Mouse (Mus musculus): ENCODE data around the gene Ints5. TPM values are rescaled to one million over a fixed set of nuclear protein-coding genes. Genes with fewer than 3 reads are reported as not detected.
A peak's percentile ranks its signal among the peaks of the same experiment; 100 is the strongest.
"Not testable (repeated sequence)": the region's sequence is repeated elsewhere in the genome, so short reads cannot be mapped to it uniquely, and the experiment has no call there.

The Ints5 gene
- polyA plus RNA-seq (2015; fragmentation: Nextera tagmentation; extraction: Ambion mirVana) = 31.0 and 35.4 TPM in 2 replicates

DNA sequence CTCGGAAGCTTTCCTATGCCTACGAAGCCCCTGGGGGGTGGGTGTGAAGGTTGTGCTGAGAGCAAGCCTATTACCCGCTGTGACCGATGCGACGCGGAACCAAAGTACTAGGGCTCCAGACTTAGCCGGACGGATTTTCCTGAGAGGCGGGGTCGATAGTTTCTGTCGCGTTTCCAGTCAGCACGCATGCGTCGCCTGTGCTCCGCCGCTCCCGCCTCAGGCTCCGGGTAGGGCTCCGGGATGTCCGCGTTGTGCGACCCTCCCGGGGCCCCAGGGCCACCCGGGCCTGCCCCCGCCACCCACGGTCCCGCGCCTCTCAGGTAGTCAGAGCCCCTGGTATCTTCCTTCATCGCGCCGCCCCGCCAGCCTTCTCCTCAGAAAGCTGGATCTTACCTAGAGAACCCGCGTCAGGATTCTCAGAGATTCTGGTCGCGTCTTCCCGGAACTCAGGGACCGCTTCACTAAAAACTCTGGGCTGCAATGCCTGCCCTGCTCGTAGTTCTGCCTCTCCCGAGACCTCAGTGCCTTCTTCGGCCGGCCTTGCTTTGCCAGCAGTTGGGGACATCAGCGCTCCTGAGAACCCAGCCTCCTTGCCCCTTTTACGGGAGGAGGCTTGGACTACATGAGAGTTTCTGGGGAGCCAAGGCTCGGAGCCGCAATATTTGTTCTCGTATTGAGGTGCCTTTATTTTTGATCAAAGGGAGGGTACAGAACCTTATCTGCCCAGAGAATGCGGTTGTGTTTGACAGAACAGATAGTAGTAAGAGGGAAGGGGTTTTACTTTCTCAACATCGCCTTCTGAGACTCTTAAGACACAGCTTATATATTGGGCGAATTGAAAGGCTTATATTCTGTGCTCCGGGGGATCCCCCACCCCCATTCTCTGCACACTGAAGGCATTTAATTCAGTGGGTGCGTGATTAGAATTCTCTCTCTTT is at the start of gene Ints5:
Ints5 (plus strand) TSS at position 177 of the 938 bp plus-strand sequence.
- peak within 1 kb of the TSS; percentile 85 for H3K27ac ChIP-seq (replicated peaks)

DNA sequence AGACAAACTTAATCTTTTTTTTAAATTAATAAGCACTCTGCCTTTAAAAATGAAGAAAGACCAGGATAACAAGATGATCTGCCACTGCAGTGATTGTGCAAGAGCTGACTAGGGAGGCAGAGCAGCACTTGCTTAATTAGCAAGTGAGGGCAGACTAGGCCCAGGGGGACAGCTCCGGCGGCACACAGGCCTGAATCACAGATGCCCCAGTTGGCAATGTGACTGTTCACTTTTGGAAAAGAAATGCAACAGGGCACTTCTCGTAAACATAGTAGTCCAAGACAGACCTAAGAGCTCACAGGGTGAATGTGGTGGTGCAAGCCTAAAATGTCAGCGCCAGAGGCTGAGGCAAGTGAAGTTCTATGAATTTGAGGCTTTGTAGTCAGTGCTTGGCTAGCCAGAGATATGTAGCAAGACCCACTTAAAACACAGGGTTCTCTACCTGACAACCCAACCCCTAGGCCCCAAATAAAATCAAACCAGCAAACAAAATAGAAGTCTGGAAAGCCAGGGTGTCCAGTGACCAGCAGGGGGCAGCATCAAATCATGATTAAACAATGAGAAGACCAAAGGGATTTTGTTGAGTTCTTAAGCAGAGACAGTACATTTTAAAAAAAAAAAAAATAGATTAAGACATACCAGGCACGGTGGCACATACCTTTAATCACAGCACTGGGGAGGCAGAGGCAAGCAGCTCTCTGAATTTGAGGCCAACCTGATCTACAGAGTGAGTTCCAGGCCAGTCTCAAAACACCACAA is 48.3 kb upstream of the Ints5 start:
- Histone ChIP-seq H3K9ac (replicated peaks) (no peak overlapping the region), H3K36me3 (peaks cover 47% of the 10 kb centered on the region), H3K4me2 (no peak overlapping the region), H3K9me3 (replicated peaks) (no peaks in the 10 kb centered on the region), H3K27ac (replicated peaks) (no peak overlapping the region), H3K27me3 (replicated peaks) (no peaks in the 10 kb centered on the region), H3K4me1 (peaks cover 38% of the 10 kb centered on the region), H3K4me3 (replicated peaks) (no peak overlapping the region)
- no peak for ATAC-seq (ENCODE audit: low FRiP score)
- 54% methylated on average over 5 of the region's 5 CpGs for WGBS

More for the DNA sequence above, at the start of gene Ints5:
- Histone ChIP-seq H3K4me1 (peaks cover 40% of the 10 kb centered on the region), H3K4me2 (peak within 1 kb of the TSS; percentile 94), H3K27me3 (replicated peaks) (no peaks in the 10 kb centered on the region), H3K36me3 (peaks cover 22% of the 10 kb centered on the region), H3K9ac (replicated peaks) (peak within 1 kb of the TSS; percentile 71), H3K4me3 (replicated peaks) (peak within 1 kb of the TSS; percentile 63), H3K9me3 (replicated peaks) (no peaks in the 10 kb centered on the region)
- ATAC-seq (ENCODE audit: low FRiP score) = peak; percentile 51
- 3% methylated on average over 54 of the region's 54 CpGs for WGBS

DNA sequence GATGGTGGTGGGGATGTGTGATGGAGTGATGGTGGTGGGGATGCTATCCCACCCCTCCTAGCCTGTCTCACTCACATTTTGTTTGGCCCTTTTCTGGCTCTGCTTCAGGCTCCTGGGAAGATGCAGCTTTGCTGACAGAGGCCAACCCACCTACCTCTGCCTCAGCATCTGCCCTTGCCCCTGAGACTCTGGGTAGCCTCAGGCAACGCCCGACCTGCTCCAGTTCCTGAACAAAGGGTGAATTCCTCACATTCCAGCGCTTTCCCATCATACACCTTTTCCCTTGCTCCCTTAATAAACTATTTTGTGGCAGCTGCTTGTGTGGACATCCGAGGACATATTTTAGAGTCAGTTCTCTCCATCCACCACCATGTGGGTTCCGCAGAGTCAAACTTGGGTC is 44.4 kb upstream of the Ints5 start:
- Histone ChIP-seq H3K4me2 (no peak overlapping the region), H3K27ac (replicated peaks) (no peak overlapping the region), H3K27me3 (replicated peaks) (no peaks in the 10 kb centered on the region), H3K4me3 (replicated peaks) (no peak overlapping the region), H3K9ac (replicated peaks) (no peak overlapping the region), H3K4me1 (peaks cover 18% of the 10 kb centered on the region; the same call in 1 of the 2 replicates), H3K36me3 (peaks cover 37% of the 10 kb centered on the region), H3K9me3 (replicated peaks) (no peaks in the 10 kb centered on the region)
- no peak for ATAC-seq (ENCODE audit: low FRiP score)
- WGBS = 87% methylated on average over 5 of the region's 5 CpGs

DNA sequence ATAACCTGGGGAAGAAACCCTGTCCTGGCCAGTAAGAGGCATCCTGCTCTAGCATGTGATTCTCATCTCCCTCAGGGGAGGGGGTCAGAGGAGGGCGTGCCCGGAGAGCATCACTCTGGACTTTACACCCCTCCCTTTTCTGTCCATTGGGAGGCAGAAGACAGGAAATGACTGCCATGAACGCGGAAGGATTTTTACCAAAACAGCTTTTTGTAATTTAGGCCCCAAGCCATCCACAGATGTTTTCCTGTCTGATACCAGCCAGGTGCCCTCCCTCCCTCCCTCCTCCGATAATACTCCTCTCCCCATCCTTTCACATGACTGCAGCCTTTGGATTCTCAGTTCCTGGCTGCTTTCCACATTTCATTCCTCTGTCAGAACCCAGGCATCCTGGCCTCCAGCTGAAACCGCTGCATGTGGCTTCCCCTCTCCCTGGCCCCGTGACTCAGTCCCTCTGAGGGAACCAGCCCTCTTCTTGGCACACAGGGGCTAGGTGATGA is 42.4 kb upstream of the Ints5 start, which contains the start of gene Lrrn4cl:
Lrrn4cl (plus strand) TSS at position 367 of the 500 bp plus-strand sequence.
- H3K27ac ChIP-seq (replicated peaks) = peak within 1 kb of the TSS; percentile 28; the same call in 1 of the 2 replicates
- H3K9me3 ChIP-seq (replicated peaks) = no peaks in the 10 kb centered on the region
- H3K4me3 ChIP-seq (replicated peaks) = no peak within 1 kb of the TSS
- H3K4me2 ChIP-seq = peak within 1 kb of the TSS; percentile 20; the same call in 1 of the 2 replicates
- 0 out of 2 replicates have a peak, but pooled peaks cover 7% of the 10 kb centered on the region for H3K4me1 ChIP-seq
- peak; percentile 48; the same call in 1 of the 2 replicates for ATAC-seq (ENCODE audit: low FRiP score)
- H3K9ac ChIP-seq (replicated peaks) = no peak within 1 kb of the TSS
- H3K36me3 ChIP-seq = peaks cover 36% of the 10 kb centered on the region
- H3K27me3 ChIP-seq (replicated peaks) = no peaks in the 10 kb centered on the region
- 38% methylated on average over 7 of the region's 7 CpGs for WGBS

DNA sequence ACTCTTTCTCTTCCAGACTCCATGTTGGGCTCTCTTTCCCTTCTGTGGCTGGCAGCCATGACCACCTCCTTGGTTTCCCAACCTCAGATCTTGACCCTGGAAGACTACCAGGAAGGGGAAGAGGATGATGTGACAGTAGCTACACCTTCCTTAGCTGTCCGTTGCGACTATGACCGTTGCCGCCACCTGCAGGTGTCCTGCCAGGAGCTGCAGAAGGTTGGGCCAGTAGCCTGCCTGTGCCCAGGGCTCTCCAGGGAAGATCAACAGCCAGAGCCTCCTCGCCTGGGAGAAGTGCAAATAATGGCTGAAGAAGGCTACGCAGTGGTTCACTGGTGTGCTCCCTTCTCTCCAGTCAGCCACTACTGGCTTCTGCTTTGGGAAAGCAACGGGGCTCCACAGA is 41.2 kb upstream of the Ints5 start:
- Histone ChIP-seq H3K27ac (replicated peaks) (no peak overlapping the region), H3K4me2 (no peak overlapping the region), H3K4me3 (replicated peaks) (no peak overlapping the region), H3K9ac (replicated peaks) (no peak overlapping the region), H3K9me3 (replicated peaks) (no peaks in the 10 kb centered on the region), H3K4me1 (0 out of 2 replicates have a peak, but pooled peaks cover 7% of the 10 kb centered on the region), H3K36me3 (peaks cover 24% of the 10 kb centered on the region), H3K27me3 (replicated peaks) (no peaks in the 10 kb centered on the region)
- 51% methylated on average over 7 of the region's 7 CpGs for WGBS
- no peak for ATAC-seq (ENCODE audit: low FRiP score)

DNA sequence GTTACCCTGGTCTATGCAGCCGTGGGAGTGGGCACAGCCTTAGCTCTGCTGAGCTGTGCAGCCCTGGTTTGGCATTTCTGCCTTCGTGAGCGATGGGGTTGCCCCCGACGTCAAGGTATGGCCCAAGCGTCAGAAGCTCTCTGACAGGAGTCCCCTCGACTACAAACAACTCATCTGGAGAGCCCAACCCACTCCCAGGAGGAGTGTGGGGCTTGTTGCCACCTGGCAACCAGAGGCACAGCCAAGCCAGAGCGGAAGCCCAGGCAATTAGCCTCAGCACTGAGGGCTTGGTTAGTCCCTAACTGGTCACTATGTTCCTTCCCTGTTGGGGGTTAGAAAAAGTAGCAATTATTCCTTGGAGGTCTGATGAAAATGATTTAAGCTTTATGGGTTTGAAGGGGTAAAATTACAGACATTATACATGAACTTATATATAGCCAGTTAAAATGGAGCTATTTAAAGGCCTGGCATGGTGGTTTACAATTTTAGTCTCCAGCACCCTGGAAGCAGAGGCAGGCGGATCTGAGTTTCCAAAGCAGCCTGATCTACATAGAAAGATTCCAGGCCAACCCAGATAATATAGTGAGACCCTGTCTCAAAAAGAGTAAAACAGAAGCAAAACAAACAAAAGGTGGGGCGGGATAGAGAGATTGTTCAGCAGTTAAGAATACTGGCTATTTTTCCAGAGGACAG is 40.4 kb upstream of the Ints5 start:
- no peak overlapping the region for H3K4me2 ChIP-seq
- ATAC-seq (ENCODE audit: low FRiP score) = no peak
- no peak overlapping the region for H3K4me3 ChIP-seq (replicated peaks)
- 58% methylated on average over 10 of the region's 10 CpGs for WGBS
- peaks cover 17% of the 10 kb centered on the region for H3K36me3 ChIP-seq
- no peaks in the 10 kb centered on the region for H3K27me3 ChIP-seq (replicated peaks)
- 0 out of 2 replicates have a peak, but pooled peaks cover 7% of the 10 kb centered on the region for H3K4me1 ChIP-seq
- no peaks in the 10 kb centered on the region for H3K9me3 ChIP-seq (replicated peaks)
- H3K9ac ChIP-seq (replicated peaks) = no peak overlapping the region
- H3K27ac ChIP-seq (replicated peaks) = no peak overlapping the region

DNA sequence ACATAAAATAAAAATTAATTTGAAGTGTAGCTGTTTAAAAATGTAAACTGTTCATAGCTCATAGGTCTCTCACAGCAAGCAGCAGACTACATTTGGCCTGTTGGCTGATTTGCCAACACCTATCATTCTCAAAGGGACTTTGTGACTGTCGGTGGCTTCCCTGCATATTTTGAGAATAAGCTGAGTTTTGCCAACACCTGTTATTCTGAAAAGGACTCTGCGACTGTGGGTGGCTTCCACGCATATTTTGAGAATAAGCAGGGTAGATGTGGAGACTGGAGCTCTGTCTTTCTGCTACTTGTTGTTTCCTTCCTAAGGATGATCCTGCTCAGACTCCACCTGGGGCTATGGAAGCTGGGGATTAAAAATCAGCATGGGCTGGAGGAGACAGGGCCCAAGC is 39.7 kb upstream of the Ints5 start:
- Histone ChIP-seq H3K4me1 (0 out of 2 replicates have a peak, but pooled peaks cover 7% of the 10 kb centered on the region), H3K4me2 (no peak overlapping the region), H3K9ac (replicated peaks) (no peak overlapping the region), H3K4me3 (replicated peaks) (no peak overlapping the region), H3K9me3 (replicated peaks) (no peaks in the 10 kb centered on the region), H3K27me3 (replicated peaks) (no peaks in the 10 kb centered on the region), H3K27ac (replicated peaks) (no peak overlapping the region), H3K36me3 (peaks cover 11% of the 10 kb centered on the region)
- ATAC-seq (ENCODE audit: low FRiP score) = no peak
- WGBS = 88% methylated on average over 3 of the region's 3 CpGs

DNA sequence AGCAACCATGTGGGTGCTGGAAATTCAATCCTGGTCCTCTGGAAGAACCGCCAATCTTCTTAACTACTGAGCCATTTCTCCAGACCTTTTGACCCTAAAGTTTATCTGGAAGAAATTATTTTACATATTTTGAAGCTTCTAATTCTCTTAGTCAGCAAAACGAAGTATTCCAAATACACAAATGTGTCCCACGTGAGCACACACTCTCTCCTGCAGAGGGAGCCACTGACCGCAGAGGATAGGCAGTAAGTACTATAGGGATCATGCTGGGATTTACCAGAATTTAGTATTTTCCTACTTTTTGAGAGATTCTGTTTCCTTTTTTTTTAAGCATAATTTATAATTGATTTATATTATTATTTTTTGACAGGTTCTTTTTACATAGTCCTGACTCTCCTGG is 35.1 kb upstream of the Ints5 start:
- no peaks in the 10 kb centered on the region for H3K4me1 ChIP-seq
- no peaks in the 10 kb centered on the region for H3K27me3 ChIP-seq (replicated peaks)
- no peak overlapping the region for H3K4me2 ChIP-seq
- no peaks in the 10 kb centered on the region for H3K36me3 ChIP-seq
- H3K9me3 ChIP-seq (replicated peaks) = no peaks in the 10 kb centered on the region
- 60% methylated on average over 4 of the region's 4 CpGs for WGBS
- H3K4me3 ChIP-seq (replicated peaks) = no peak overlapping the region
- no peak for ATAC-seq (ENCODE audit: low FRiP score)
- no peak overlapping the region for H3K9ac ChIP-seq (replicated peaks)
- H3K27ac ChIP-seq (replicated peaks) = no peak overlapping the region

DNA sequence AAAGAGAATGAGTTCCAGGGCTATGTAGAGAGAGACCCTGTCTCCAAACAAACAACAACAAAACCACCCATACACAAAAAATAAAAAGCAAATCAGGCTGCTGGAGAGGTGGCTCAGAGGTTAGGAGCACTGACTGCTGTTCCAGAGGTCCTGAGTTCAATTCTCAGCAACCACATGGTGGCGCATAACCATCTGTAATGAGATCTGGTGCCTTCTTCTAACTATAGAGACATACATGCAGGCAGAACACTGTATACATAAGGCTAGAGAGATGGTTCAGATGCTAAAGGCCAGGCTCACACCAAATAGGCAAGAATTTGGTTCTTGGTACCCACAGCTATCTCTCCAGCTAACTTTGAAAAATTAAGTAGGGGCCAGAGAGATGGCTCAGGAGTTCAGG is 33.8 kb upstream of the Ints5 start:
- Histone ChIP-seq H3K27ac (replicated peaks) (no peak overlapping the region), H3K4me2 (no peak overlapping the region), H3K27me3 (replicated peaks) (no peaks in the 10 kb centered on the region), H3K36me3 (no peaks in the 10 kb centered on the region), H3K9me3 (replicated peaks) (no peaks in the 10 kb centered on the region), H3K4me3 (replicated peaks) (no peak overlapping the region), H3K9ac (replicated peaks) (no peak overlapping the region), H3K4me1 (no peaks in the 10 kb centered on the region)
- WGBS = 28% methylated on average over 1 of the region's 1 CpGs
- ATAC-seq (ENCODE audit: low FRiP score) = no peak

DNA sequence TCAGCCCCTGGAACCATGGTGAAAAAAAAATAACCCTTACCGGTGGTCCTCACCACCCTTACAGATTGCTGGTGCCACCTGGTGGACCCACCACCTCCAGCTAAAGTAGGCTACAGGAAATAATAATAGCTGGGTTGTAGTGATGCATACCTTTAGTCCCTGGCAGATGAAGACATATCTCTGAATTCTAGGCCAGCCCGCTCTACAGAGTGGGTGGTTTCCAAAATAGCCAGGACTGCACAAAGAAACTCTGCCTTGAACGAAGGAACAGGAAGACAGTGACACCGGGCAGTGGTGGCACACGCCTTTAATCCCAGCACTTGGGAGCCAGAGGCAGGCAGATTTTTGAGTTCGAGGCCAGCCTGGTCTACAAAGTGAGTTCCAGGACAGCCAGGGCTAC is 28.5 kb upstream of the Ints5 start:
- Histone ChIP-seq H3K4me1 (no peaks in the 10 kb centered on the region), H3K36me3 (no peaks in the 10 kb centered on the region), H3K27ac (replicated peaks) (no peak overlapping the region), H3K9ac (replicated peaks) (no peak overlapping the region), H3K4me3 (replicated peaks) (no peak overlapping the region), H3K9me3 (replicated peaks) (no peaks in the 10 kb centered on the region), H3K27me3 (replicated peaks) (no peaks in the 10 kb centered on the region), H3K4me2 (no peak overlapping the region)
- 86% methylated on average over 6 of the region's 6 CpGs for WGBS
- no peak for ATAC-seq (ENCODE audit: low FRiP score)

DNA sequence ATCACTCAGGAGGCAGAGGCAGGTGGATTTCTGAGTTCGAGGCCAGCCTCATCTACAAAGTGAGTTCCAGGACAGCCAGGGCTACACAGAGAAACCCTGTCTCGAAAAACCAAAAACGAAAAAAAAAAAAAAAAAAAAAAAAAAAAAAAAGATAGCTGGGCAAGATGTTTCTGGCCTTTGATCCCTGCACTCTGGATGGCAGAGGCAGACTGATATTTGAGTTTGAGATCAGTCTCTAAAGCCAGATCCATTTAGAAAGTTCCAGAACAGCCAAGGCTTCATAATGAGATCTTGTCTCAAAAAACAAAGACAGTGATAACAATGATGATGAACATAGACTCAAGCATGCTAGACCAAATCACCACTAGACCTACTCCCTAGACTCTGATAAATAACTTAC is 22.4 kb upstream of the Ints5 start:
- Histone ChIP-seq H3K36me3 (peaks cover 22% of the 10 kb centered on the region), H3K4me1 (peaks cover 20% of the 10 kb centered on the region), H3K4me2 (peak overlapping the region; percentile 96; the same call in 1 of the 2 replicates)
- not testable (repeated sequence) for H3K9me3 ChIP-seq (replicated peaks); H3K27me3 ChIP-seq (replicated peaks); H3K27ac ChIP-seq (replicated peaks); ATAC-seq (ENCODE audit: low FRiP score); H3K4me3 ChIP-seq (replicated peaks); H3K9ac ChIP-seq (replicated peaks)
- WGBS = 81% methylated on average over 3 of the region's 3 CpGs
